Mouse (Mus musculus) small intestine, adult 2 months (tissue): ENCODE results near the gene Mlxip.

Experiments used
- CTCF ChIP-seq: fragments of 200-500 bp; IDR thresholded peaks from 2 replicates; pipeline ENCODE4 v1.5.1; 2012; ENCODE audit warnings: low read depth, mild to moderate bottlenecking, control low read depth, inconsistent platforms, low read length, moderate library complexity, mixed read lengths; ENCODE audit not compliant: insufficient replicate concordance, insufficient read length; ENCODE audit errors: extremely low read depth
- POLR2A ChIP-seq: fragments of 200-500 bp; IDR thresholded peaks from 2 replicates; pipeline ENCODE4 v1.6.1; 2012; ENCODE audit warnings: low read depth, mild to moderate bottlenecking, control low read depth, inconsistent platforms, low read length, moderate library complexity

- TF ChIP-seq CTCF = no peak
- TF ChIP-seq POLR2A = no peak
Measured at GRCm38 (mm10) chr5:123440664-123441063, 46.1 kb downstream of the Mlxip start.
